Mouse (Mus musculus): ENCODE results near the gene Akap8l. TPM values are rescaled to one million over a fixed set of nuclear protein-coding genes. Genes with fewer than 3 reads are reported as not detected.
A peak's percentile ranks its signal among the peaks of the same experiment; 100 is the strongest.

Gene Akap8l
- polyA plus RNA-seq, 1 experiment = not detected

DNA sequence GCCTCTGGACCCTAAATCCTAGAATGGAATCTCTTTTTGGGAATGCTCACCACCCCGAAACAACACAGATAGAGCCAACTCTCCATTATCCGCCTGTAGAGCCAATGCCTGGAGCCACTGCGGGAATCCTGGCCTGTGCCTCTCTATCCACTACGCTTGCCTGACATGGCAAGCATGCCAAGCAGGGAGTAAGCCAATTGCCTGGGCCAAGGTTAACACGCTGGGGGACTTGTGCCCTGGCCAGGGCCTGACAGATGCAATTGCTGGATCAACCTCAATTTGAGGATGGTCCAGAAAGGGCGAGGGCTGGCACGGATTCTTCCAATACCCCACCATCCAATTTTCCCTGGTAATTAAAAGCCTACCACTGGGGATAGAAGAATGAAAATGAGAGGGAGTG, 32.2 kb upstream of the Akap8l start:
- no peak overlapping the region for H3K4me3 ChIP-seq (ENCODE audit: insufficient read depth, low read depth, low read length)
- TF ChIP-seq POLR2A (IDR thresholded peaks at IDR 0.05; ENCODE audit: insufficient read depth, low read depth, low read length) = no peak
- TF ChIP-seq CTCF (IDR thresholded peaks at IDR 0.05; ENCODE audit: insufficient read depth, low read depth, low read length) = no peak
- H3K27ac ChIP-seq (ENCODE audit: insufficient read depth, low read depth, low read length) = no peak overlapping the region
- peaks cover 7% of the 10 kb centered on the region; the same call in 1 of the 2 replicates for H3K4me1 ChIP-seq (ENCODE audit: control insufficient read depth, insufficient read depth, low read length)
- WGBS = 50% methylated on average over 7 of the region's 7 CpGs

DNA sequence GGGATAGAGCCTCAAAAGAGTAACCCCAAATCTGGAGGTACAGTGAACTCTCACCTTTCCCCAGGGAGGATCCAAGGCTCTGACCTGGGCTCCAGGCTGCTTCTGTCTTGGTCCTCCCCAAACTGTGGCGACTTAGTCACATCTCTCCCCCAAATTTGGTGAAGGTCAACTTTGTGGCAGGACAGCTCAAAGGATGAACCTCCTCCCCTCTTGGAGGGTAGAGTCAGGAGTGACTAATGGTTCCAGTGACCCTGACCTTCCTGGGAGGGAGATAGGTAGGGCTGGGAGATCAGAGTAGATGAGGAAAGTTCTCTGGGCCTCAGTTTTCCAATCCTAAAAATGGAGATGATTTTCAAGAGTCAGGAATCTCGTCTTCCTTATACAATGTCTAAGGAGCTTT, 28.4 kb upstream of the Akap8l start:
- WGBS = 84% methylated on average over 2 of the region's 2 CpGs
- Histone ChIP-seq H3K4me3 (ENCODE audit: insufficient read depth, low read depth, low read length) (no peak overlapping the region), H3K4me1 (ENCODE audit: control insufficient read depth, insufficient read depth, low read length) (peaks cover 5% of the 10 kb centered on the region; the same call in 1 of the 2 replicates), H3K27ac (ENCODE audit: insufficient read depth, low read depth, low read length) (no peak overlapping the region)
- TF ChIP-seq POLR2A (IDR thresholded peaks at IDR 0.05; ENCODE audit: insufficient read depth, low read depth, low read length) (no peak), CTCF (IDR thresholded peaks at IDR 0.05; ENCODE audit: insufficient read depth, low read depth, low read length) (no peak)

GRCm38 (mm10) chr17:32377137-32377536, 26.7 kb upstream of the Akap8l start:
- 84% methylated on average over 9 of the region's 9 CpGs for WGBS
- Histone ChIP-seq H3K4me3 (ENCODE audit: insufficient read depth, low read depth, low read length) (no peak overlapping the region), H3K4me1 (ENCODE audit: control insufficient read depth, insufficient read depth, low read length) (no peaks in the 10 kb centered on the region)

GRCm38 (mm10) chr17:32376475-32376874, 26.1 kb upstream of the Akap8l start:
- H3K4me1 ChIP-seq (ENCODE audit: control insufficient read depth, insufficient read depth, low read length) = no peaks in the 10 kb centered on the region
- H3K27ac ChIP-seq (ENCODE audit: insufficient read depth, low read depth, low read length) = no peak overlapping the region
- no peak overlapping the region for H3K4me3 ChIP-seq (ENCODE audit: insufficient read depth, low read depth, low read length)
- TF ChIP-seq POLR2A (IDR thresholded peaks at IDR 0.05; ENCODE audit: insufficient read depth, low read depth, low read length) (no peak), CTCF (IDR thresholded peaks at IDR 0.05; ENCODE audit: insufficient read depth, low read depth, low read length) (no peak)
- 86% methylated on average over 15 of the region's 15 CpGs for WGBS

More at GRCm38 (mm10) chr17:32377137-32377536, 26.7 kb upstream of the Akap8l start:
- H3K27ac ChIP-seq (ENCODE audit: insufficient read depth, low read depth, low read length) = no peak overlapping the region
- no peak for TF ChIP-seq POLR2A (IDR thresholded peaks at IDR 0.05; ENCODE audit: insufficient read depth, low read depth, low read length)
- TF ChIP-seq CTCF (IDR thresholded peaks at IDR 0.05; ENCODE audit: insufficient read depth, low read depth, low read length) = no peak

DNA sequence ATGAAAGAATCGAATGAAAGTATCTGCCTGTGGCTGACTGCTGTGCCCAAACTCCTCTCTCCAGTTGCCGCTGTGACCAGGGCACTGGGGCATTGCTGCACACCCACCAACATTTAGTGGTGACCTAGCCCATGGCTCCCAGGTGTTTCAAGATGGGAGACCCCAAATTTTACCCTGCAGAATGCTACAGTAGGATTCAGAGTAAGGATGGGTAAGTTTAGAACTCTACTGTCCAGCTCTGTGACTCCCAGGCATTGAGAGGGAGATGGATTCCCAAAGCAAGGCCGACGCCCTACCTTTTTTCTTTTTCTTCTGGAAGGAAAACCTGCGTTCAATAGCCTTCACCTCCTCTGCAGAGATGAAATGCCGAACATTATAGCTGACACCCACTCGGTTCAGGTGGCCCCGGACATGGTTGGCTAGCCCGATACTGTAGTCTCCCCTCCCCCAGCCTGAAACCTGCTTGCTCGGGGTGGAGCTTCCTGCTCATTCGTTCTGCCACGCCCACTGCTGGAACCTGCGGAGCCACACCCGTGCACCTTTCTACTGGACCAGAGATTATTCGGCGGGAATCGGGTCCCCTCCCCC, 18.7 kb upstream of the Akap8l start:
- no peak overlapping the region for H3K4me3 ChIP-seq (ENCODE audit: insufficient read depth, low read depth, low read length)
- 42% methylated on average over 13 of the region's 17 CpGs for WGBS

DNA sequence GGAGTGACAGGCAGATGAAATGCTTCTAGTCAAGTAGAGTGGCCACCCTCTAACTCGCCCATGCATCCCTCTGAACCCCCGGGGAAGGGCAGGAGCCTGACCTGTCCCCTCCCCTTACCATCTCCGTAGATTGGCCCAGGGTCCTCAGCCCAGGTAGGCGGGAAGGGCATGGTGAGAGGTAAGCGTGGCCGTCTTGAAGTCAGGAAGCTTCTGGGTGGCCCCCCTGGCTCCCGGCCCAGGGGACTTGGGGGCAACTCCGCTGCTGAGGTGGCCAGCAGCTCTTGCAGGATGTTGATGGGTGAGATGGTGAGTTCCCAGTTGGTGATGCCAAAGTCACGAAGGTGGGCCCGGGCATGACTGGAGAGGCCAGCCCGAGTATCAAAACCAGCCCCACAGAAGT, 17.3 kb upstream of the Akap8l start:
- H3K4me1 ChIP-seq (ENCODE audit: control insufficient read depth, insufficient read depth, low read length) = peaks cover 5% of the 10 kb centered on the region
- no peak overlapping the region for H3K4me3 ChIP-seq (ENCODE audit: insufficient read depth, low read depth, low read length)
- no peak overlapping the region for H3K27ac ChIP-seq (ENCODE audit: insufficient read depth, low read depth, low read length)
- 91% methylated on average over 11 of the region's 11 CpGs for WGBS
- TF ChIP-seq POLR2A (IDR thresholded peaks at IDR 0.05; ENCODE audit: insufficient read depth, low read depth, low read length) (no peak), CTCF (IDR thresholded peaks at IDR 0.05; ENCODE audit: insufficient read depth, low read depth, low read length) (no peak)

More for the DNA sequence above, 18.7 kb upstream of the Akap8l start:
- TF ChIP-seq CTCF (IDR thresholded peaks at IDR 0.05; ENCODE audit: insufficient read depth, low read depth, low read length) = no peak
- TF ChIP-seq POLR2A (IDR thresholded peaks at IDR 0.05; ENCODE audit: insufficient read depth, low read depth, low read length) = no peak
- no peaks in the 10 kb centered on the region for H3K4me1 ChIP-seq (ENCODE audit: control insufficient read depth, insufficient read depth, low read length)
- no peak overlapping the region for H3K27ac ChIP-seq (ENCODE audit: insufficient read depth, low read depth, low read length)

- TF ChIP-seq POLR2A (IDR thresholded peaks at IDR 0.05; ENCODE audit: insufficient read depth, low read depth, low read length) (no peak), CTCF (IDR thresholded peaks at IDR 0.05; ENCODE audit: insufficient read depth, low read depth, low read length) (no peak)
- peaks cover 13% of the 10 kb centered on the region for H3K4me1 ChIP-seq (ENCODE audit: control insufficient read depth, insufficient read depth, low read length)
- WGBS = 88% methylated on average over 1 of the region's 1 CpGs
- no peak overlapping the region for H3K27ac ChIP-seq (ENCODE audit: insufficient read depth, low read depth, low read length)
- H3K4me3 ChIP-seq (ENCODE audit: insufficient read depth, low read depth, low read length) = no peak overlapping the region
Measured at GRCm38 (mm10) chr17:32365296-32365695, 14.9 kb upstream of the Akap8l start.

DNA sequence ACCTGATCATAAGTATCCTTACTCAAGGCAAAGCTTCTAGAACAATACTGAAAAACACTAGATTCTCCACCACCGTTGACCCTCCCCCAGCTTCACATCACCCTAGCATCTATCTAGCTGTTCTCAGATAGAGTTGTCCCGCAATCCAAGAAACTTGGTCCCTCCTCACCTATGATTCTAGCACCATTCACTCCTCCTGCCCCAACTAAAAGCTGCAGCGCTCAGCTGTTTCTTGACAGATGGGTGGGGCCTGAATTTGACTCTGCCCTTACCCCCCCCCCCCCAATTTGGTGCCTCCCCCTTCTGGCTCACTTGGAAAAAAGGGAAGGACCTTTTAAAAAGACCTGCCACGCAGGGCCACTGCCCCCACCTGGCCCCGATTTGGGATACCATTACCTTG, 14.4 kb upstream of the Akap8l start:
- WGBS = 58% methylated on average over 5 of the region's 5 CpGs
- Histone ChIP-seq H3K4me3 (ENCODE audit: insufficient read depth, low read depth, low read length) (no peak overlapping the region), H3K27ac (ENCODE audit: insufficient read depth, low read depth, low read length) (no peak overlapping the region), H3K4me1 (ENCODE audit: control insufficient read depth, insufficient read depth, low read length) (peaks cover 13% of the 10 kb centered on the region)
- TF ChIP-seq POLR2A (IDR thresholded peaks at IDR 0.05; ENCODE audit: insufficient read depth, low read depth, low read length) (no peak), CTCF (IDR thresholded peaks at IDR 0.05; ENCODE audit: insufficient read depth, low read depth, low read length) (no peak)

DNA sequence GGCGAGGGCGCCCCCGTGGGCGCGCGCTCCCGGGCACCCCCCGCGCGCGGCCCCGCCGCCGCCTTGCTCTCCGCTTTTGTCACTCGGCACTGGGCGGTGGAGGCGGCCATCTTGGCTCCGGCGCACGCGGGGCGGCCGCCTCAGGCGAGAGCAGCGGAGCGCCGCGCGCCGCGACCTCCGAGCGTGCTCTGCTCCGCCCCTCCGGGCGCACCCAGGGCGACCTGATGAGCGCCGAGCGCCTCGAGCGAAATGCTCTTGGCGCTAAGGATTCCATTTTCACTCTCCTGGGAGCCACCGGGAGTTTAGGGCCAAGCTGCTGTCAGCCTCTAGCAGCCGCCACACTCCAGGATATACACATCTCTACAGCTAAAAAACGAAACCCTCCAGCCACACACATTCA, 13.9 kb upstream of the Akap8l start:
- no peak overlapping the region for H3K27ac ChIP-seq (ENCODE audit: insufficient read depth, low read depth, low read length)
- H3K4me3 ChIP-seq (ENCODE audit: insufficient read depth, low read depth, low read length) = peak overlapping the region; percentile 99
- TF ChIP-seq CTCF (IDR thresholded peaks at IDR 0.05; ENCODE audit: insufficient read depth, low read depth, low read length) (no peak), POLR2A (IDR thresholded peaks at IDR 0.05; ENCODE audit: insufficient read depth, low read depth, low read length) (0 out of 2 replicates have a peak, but pooled peaks have one; percentile 39)
- 1% methylated on average over 47 of the region's 47 CpGs for WGBS
- H3K4me1 ChIP-seq (ENCODE audit: control insufficient read depth, insufficient read depth, low read length) = peaks cover 13% of the 10 kb centered on the region

Measured in olfactory bulb, adult 2 months (tissue).